Mouse (Mus musculus) c-Kit-positive CD71-positive TER-119-negative erythroid progenitor cells, embryonic 14.5 days (primary cell): ENCODE data around the gene Selplg.

ENCODE experiments used
- DNase-seq: peaks from one replicate; pipeline ENCODE4 v3.0.0-alpha.2; 2013; ENCODE audit warnings: low read depth

Gene Selplg

GRCm38 (mm10) chr5:113768806-113769205 is 63.6 kb downstream of the Selplg start:
- DNase-seq, result no peak
